Mouse (Mus musculus) hindbrain, embryonic 11.5 days (tissue): Measurements from ENCODE around the gene Slc39a5. TPM values are rescaled to one million over a fixed set of nuclear protein-coding genes. Genes with fewer than 3 reads are reported as not detected.
A peak's percentile ranks its signal among the peaks of the same experiment; 100 is the strongest.

Experiments
- ATAC-seq: fragments of 200-750 bp; cut with Nextera tagmentation; 2 replicates; pipeline ENCODE4 v1.8.0; 2017; ENCODE audit warnings: mild to moderate bottlenecking, moderate TSS enrichment, moderate library complexity; ENCODE audit not compliant: low FRiP score
- DNase-seq: peaks from one replicate; pipeline ENCODE4 v3.0.0-alpha.2; 2015; ENCODE audit warnings: low spot score
- H3K27ac ChIP-seq: fragments of 300-500 bp; sonication (generic); 2 replicates; pipeline ENCODE4 v1.5.1; 2014; ENCODE audit warnings: mild to moderate bottlenecking, low read depth, low read length
- H3K27me3 ChIP-seq: fragments of 300-500 bp; sonication (generic); 2 replicates; pipeline ENCODE4 v1.6.1; 2014; ENCODE audit warnings: mild to moderate bottlenecking, low read length, moderate library complexity, mixed read lengths; ENCODE audit not compliant: control insufficient read depth, insufficient read depth
- H3K36me3 ChIP-seq: fragments of 300-500 bp; sonication (generic); 2 replicates; pipeline ENCODE4 v1.6.1; 2014; ENCODE audit warnings: mild to moderate bottlenecking, low read length, moderate library complexity, mixed read lengths; ENCODE audit not compliant: control insufficient read depth, insufficient read depth
- H3K4me1 ChIP-seq: fragments of 300-500 bp; sonication (generic); replicated peaks from 2 replicates; pipeline ENCODE4 v1.6.1; 2014; ENCODE audit warnings: low read length, mixed read lengths; ENCODE audit not compliant: control insufficient read depth, insufficient read depth
- H3K4me2 ChIP-seq: fragments of 300-500 bp; sonication (generic); replicated peaks from 2 replicates; pipeline ENCODE4 v1.6.1; 2014; ENCODE audit warnings: mild to moderate bottlenecking, low read depth, low read length
- H3K4me3 ChIP-seq: fragments of 300-500 bp; sonication (generic); 2 replicates; pipeline ENCODE4 v1.5.1; 2014; ENCODE audit warnings: low read depth, low read length
- H3K9ac ChIP-seq: fragments of 300-500 bp; sonication (generic); 2 replicates; pipeline ENCODE4 v1.6.1; 2014; ENCODE audit warnings: low read depth, low read length
- H3K9me3 ChIP-seq: fragments of 300-500 bp; sonication (generic); 2 replicates; pipeline ENCODE4 v1.6.1; 2016; ENCODE audit warnings: low read length; ENCODE audit not compliant: control insufficient read depth
- WGBS: fragments of 180-500 bp; shearing (Covaris S2); extraction: QIAGEN DNeasy Blood & Tissue Kit; methylation state at CpG from one replicate; pipeline ENCODE4 v1.1.7; 2014; 5-methylcytosine and 5-hydroxymethylcytosine counted together
- polyA plus RNA-seq: library from polyadenylated mRNA; unstranded; fragments of >200 nt; fragmentation: Nextera tagmentation; extraction: Ambion mirVana; gene quantifications from 2 replicates; pipeline ENCODE4 v1.2.1, GENCODE M21; 2014

Slc39a5 gene
- polyA plus RNA-seq, 1 experiment from 2014 or later, result not detected

DNA sequence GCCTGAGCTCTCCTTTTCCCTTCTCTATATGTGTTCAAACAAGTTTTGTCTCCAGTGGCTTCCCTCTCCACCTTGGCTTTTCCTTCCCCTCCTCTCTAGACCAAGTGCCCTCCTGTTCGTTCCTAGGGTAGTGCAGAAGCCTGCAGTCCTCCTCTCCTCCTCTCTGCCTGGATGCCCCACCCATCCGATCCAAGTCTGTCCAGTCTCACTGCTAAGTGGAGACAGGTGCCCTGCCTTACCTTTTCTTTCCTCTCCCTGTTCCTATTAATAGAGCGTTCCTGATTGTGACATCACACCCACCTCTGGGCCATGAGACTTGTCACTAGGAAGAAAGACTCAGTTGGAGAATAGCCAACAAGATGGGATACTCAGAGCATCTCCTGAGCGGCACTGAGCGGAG lies 13.8 kb upstream of the Slc39a5 start:
- no peak for ATAC-seq
- Histone ChIP-seq H3K27me3 (no peaks in the 10 kb centered on the region), H3K4me3 (no peak overlapping the region), H3K36me3 (0 out of 2 replicates have a peak, but pooled peaks cover 4% of the 10 kb centered on the region), H3K27ac (no peak overlapping the region), H3K4me2 (no peak overlapping the region), H3K9me3 (no peaks in the 10 kb centered on the region), H3K4me1 (peaks cover 7% of the 10 kb centered on the region), H3K9ac (no peak overlapping the region)
- no peak for DNase-seq
- 90% methylated on average over 5 of the region's 5 CpGs for WGBS

DNA sequence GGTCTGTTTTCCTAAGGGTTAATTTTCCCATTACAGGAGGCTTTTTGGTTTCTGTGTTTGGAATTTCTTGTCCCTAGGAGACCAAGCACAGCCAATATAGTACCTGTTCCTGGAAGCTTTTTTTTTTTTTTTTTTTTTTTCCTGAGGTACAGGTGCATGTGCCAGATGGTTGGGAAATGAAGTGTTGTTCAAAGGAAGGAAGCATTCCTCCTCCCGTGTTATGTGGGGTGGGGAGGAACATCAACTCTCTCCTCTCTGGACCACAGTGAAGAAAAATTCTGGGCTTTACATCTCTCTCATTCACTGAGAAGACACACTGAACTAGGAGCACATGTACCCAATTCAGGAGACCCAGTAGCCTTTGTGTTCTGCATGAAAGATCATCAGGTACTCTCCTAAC lies 12.0 kb upstream of the Slc39a5 start:
- ATAC-seq, result no peak
- WGBS, result 74% methylated on average over 1 of the region's 1 CpGs
- no peak overlapping the region for H3K4me3 ChIP-seq

DNA sequence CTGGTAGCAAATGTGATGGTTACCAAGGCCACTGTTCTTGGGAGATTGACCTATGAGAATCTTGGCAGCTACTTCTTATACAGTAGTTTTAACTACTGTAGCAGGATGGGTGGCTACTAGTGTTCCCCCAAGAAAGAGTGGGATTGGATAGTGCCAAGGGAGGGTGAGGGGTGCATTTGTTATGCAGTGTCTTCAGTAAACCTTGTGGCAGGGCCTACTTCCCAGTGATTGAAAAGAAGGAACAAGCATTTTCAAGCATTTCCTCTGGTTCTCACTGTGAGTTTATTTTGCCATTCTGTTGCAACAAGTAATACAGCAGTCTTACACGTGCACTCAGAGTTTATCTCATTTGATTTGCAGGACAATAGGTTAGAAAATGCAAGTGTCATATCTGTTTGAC lies 11.5 kb upstream of the Slc39a5 start:
- Histone ChIP-seq H3K27ac (peak overlapping the region; percentile 76; the same call in 1 of the 2 replicates), H3K4me2 (peak overlapping the region; percentile 89), H3K36me3 (peaks cover 8% of the 10 kb centered on the region; the same call in 1 of the 2 replicates), H3K9me3 (no peaks in the 10 kb centered on the region), H3K4me1 (peaks cover 14% of the 10 kb centered on the region), H3K9ac (peak overlapping the region; percentile 68; the same call in 1 of the 2 replicates), H3K27me3 (no peaks in the 10 kb centered on the region), H3K4me3 (peak overlapping the region; percentile 60)
- WGBS, result 80% methylated on average over 1 of the region's 1 CpGs
- no peak for ATAC-seq
- no peak for DNase-seq

More for the DNA sequence above, 12.0 kb upstream of the Slc39a5 start:
- no peak for DNase-seq
- no peaks in the 10 kb centered on the region for H3K27me3 ChIP-seq
- H3K9me3 ChIP-seq, result no peaks in the 10 kb centered on the region
- H3K4me1 ChIP-seq, result peaks cover 14% of the 10 kb centered on the region
- H3K27ac ChIP-seq, result no peak overlapping the region
- no peak overlapping the region for H3K4me2 ChIP-seq
- H3K36me3 ChIP-seq, result peaks cover 4% of the 10 kb centered on the region; the same call in 1 of the 2 replicates
- no peak overlapping the region for H3K9ac ChIP-seq

DNA sequence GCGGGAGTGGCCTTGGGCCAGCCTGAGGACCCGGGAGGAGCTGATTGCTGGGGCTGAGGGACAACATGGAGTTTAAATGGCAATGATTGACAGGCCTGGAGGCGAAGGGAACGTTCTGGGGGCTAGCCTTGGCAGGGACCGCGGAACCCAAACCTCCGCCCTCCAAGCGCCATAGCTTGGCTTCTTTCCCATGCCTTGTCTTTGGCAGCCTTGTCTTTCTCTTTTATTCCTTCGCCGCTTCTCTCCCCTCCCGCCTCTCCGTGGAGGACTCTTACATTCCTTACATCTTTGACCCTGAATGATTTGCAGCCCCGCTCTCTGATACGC lies 11.0 kb upstream of the Slc39a5 start:
- under 1% methylated on average over 14 of the region's 14 CpGs for WGBS
- Histone ChIP-seq H3K4me3 (peak overlapping the region; percentile 60), H3K27ac (peak overlapping the region; percentile 76), H3K36me3 (peaks cover 8% of the 10 kb centered on the region; the same call in 1 of the 2 replicates), H3K4me1 (peaks cover 14% of the 10 kb centered on the region), H3K4me2 (peak overlapping the region; percentile 89), H3K9me3 (no peaks in the 10 kb centered on the region), H3K27me3 (no peaks in the 10 kb centered on the region), H3K9ac (peak overlapping the region; percentile 68)
- no peak for DNase-seq
- ATAC-seq, result no peak

DNA sequence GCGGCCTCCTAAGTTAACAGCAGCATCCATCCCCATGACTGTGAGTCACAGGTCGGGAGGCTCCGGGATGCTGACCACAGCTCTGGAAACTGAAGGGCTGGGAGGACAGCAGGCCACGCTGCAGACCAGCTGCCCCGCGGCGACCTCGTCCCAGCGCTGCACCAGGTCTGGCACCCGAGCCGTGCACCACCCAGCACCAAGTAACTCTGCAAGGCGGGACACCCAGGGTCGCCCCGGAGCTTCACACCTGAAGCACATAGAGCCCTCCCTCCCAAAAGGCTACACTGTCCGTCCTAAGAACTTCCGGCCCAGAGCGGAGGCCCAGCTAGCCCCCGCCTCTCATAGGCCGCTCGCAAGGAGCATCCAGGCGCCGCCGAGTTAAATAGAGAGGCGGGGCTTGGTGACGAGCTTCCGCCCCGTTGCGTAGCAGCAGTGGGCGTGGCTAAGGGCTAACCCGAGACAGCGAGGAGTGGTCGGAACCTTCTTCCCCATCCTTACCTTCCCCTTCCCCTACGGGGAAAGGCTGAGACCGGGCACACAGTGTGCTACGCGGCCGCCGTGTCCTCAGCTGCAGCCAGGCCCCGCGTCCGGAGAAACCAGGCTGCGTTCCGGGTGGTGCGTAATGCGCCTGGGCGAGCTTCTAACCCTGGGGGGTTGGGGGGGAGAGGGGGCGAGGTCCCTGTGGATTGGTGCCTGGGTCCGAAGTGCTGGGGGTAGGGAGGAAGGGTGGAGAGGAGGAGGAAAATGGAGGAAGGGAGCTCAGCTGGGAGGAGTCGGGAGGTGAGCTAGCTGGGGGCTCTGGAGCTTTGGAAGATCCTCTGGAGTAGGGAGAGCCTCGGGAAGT lies 10.4 kb upstream of the Slc39a5 start, which contains the start of the genes Nabp2 and Rnf41:
Nabp2 (minus strand) TSS at position 282 of the 844 bp plus-strand sequence.
Rnf41 (plus strand) TSS at position 447 of the 844 bp plus-strand sequence.
- Histone ChIP-seq H3K4me1 (peaks cover 14% of the 10 kb centered on the region), H3K9me3 (no peaks in the 10 kb centered on the region), H3K36me3 (peaks cover 4% of the 10 kb centered on the region; the same call in 1 of the 2 replicates), H3K4me2 (peak within 1 kb of the TSS; percentile 89), H3K27me3 (no peaks in the 10 kb centered on the region), H3K4me3 (peak within 1 kb of the TSS; percentile 68), H3K9ac (peak within 1 kb of the TSS; percentile 68), H3K27ac (peak within 1 kb of the TSS; percentile 76)
- DNase-seq (peak; percentile 100), ATAC-seq (peak; percentile 92)
- WGBS, result under 1% methylated on average over 49 of the region's 50 CpGs

DNA sequence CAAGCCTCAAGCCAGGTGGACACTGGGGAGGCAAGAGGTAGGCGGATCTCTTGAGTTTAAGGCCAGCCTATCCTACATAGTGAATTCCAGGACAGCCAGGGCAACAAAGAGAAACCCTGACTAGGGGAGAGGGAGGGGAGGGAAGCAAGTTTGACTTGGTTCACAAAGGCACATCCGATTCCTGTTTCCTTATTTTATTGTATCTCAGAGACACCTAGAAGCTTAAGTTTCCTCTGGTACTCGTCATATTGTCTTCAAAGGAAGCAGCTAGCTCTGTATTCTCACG lies 9.5 kb upstream of the Slc39a5 start:
- no peaks in the 10 kb centered on the region for H3K27me3 ChIP-seq
- DNase-seq (no peak), ATAC-seq (no peak)
- H3K9me3 ChIP-seq, result no peaks in the 10 kb centered on the region
- peak overlapping the region; percentile 68 for H3K4me3 ChIP-seq
- H3K4me2 ChIP-seq, result peak overlapping the region; percentile 33
- H3K4me1 ChIP-seq, result peaks cover 14% of the 10 kb centered on the region
- H3K9ac ChIP-seq, result 0 out of 2 replicates have a peak overlapping the region, but pooled peaks have one; percentile 3
- no peak overlapping the region for H3K27ac ChIP-seq
- 24% methylated on average over 4 of the region's 4 CpGs for WGBS
- H3K36me3 ChIP-seq, result peaks cover 8% of the 10 kb centered on the region; the same call in 1 of the 2 replicates

DNA sequence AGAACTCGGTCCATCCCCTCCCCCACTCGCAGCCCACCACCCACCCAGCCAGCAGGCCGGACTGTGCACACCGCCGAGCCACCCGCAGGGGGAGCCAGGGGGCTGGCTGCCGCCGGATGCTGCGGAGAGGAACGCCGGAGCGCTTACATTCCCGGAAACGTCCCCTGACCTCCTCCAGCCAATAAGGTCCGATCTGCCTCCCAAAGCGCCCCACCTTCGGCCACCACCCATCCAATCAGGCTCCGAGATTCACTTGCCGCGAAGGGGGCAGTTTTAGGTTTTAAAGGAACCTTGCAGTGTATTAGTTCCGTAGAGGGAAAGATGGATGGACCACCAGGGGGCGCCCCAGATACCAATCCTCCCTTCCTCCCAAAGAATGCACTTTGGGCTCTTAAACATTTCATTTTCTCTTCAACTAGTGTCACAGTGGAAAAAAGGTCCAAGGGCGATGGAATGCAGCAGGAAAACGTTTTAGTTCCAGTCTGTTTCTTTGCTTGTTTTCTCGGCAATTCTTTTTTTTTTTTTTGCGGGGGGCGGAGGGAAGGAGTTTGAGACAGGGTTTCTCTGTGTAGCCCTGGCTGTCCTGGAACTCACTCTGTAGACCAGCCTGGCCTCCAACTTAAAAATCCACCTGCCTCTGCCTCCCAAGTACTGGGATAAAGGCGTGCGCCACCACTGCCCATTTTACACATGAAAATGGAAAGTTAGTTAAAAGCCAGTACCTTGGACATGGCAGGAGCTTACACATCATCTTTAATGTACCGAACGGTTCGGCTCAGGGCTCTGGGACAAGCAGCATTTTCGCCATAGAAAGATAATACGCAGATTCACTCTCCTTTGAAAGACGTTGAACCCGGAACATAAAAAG lies 8.9 kb upstream of the Slc39a5 start:
- Histone ChIP-seq H3K9ac (peak overlapping the region; percentile 88), H3K36me3 (peaks cover 8% of the 10 kb centered on the region; the same call in 1 of the 2 replicates), H3K9me3 (no peaks in the 10 kb centered on the region), H3K27ac (peak overlapping the region; percentile 73), H3K4me1 (peaks cover 14% of the 10 kb centered on the region), H3K27me3 (no peaks in the 10 kb centered on the region), H3K4me3 (peak overlapping the region; percentile 68), H3K4me2 (peak overlapping the region; percentile 85)
- 6% methylated on average over 36 of the region's 36 CpGs for WGBS
- peak; percentile 96 for DNase-seq
- ATAC-seq, result peak; percentile 91

DNA sequence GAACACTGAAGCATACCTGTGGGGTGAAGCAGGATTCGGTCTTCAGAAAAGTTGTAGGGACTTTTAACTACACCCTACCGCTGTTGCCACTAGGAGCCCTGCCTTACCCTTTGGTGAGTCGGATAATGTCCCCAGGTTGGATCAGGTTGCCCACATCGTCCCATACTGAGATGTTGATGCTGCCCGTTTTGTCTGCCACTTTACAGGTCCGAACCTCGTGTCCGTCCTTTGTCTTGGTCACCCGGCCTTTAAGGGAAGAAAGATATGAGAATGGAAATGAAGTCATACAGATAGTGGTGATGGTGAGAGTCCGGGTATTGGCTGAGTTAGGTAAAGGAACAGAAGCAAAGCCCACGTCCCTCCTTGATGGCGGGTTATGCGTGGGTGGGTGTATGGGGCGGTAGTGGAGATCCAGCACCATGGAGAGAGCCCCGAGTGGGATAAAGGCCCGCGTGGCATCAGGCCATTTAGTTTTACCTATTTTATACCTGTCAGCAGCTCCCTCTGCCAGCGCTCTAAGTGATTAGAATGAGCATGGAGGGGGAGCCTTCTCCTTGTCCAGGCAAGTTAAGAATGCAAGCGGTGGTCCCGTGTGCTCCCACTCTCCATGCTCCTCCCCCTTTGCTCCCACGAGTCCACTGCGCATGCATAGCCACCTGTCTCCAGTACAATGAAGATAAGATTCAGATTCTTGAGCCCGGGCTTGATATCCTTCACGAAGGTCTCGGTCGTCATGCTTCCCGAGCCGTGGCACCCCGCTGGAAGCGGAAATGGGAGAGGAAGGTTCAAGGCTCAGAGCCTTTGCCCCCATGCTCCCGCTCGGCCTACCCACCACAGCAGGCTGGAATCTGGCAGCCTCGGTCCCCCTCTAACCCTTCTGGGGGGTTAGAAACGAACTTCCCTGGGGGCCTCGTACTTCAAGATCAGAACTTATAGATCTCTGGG lies 7.8 kb upstream of the Slc39a5 start:
- Histone ChIP-seq H3K9me3 (no peaks in the 10 kb centered on the region), H3K27me3 (no peaks in the 10 kb centered on the region), H3K4me1 (peaks cover 14% of the 10 kb centered on the region), H3K4me2 (peak overlapping the region; percentile 85), H3K36me3 (peaks cover 8% of the 10 kb centered on the region; the same call in 1 of the 2 replicates), H3K4me3 (peak overlapping the region; percentile 68), H3K27ac (peak overlapping the region; percentile 73), H3K9ac (peak overlapping the region; percentile 88)
- DNase-seq (peak; percentile 58), ATAC-seq (peak; percentile 10)
- 22% methylated on average over 35 of the region's 35 CpGs for WGBS
